Mouse (Mus musculus): ENCODE data around the gene Elf2. TPM values are rescaled to one million over a fixed set of nuclear protein-coding genes. Genes with fewer than 3 reads are reported as not detected.
A peak's percentile ranks its signal among the peaks of the same experiment; 100 is the strongest.

Gene Elf2
- polyA plus RNA-seq, 1 experiment from 2014 or later, result 38.6 TPM

DNA sequence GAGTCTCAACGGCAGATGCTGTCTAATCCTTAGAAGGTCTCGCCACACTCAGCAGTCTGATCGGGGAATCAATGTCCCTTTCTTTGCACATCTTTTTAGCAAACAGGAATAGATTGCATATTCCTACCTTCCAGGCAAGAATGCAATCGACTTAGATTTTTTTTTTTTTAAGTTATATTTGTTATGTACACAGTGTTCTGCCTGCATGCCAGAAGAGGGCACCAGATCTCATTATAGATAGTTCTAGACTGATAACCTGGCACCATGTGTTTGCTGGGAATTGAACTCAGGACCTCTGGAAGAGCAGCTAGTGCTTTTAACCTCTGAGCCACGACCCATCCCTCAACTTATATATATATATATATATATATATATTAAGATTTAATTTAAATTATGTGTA is 33.1 kb upstream of the Elf2 start:
- TF ChIP-seq CTCF (IDR thresholded peaks at IDR 0.05; ENCODE audit: low read depth), result peak; percentile 37
- no peak for ATAC-seq
- Histone ChIP-seq H3K9me3 (ENCODE audit: control insufficient read depth) (no peaks in the 10 kb centered on the region), H3K9ac (ENCODE audit: low read depth, low read length) (no peak overlapping the region), H3K4me1 (replicated peaks; ENCODE audit: control insufficient read depth, insufficient read depth, low read length) (no peaks in the 10 kb centered on the region), H3K4me2 (replicated peaks; ENCODE audit: low read depth) (no peak overlapping the region), H3K27me3 (replicated peaks; ENCODE audit: control insufficient read depth, insufficient read depth, low read length) (no peaks in the 10 kb centered on the region), H3K36me3 (ENCODE audit: control insufficient read depth, insufficient read depth) (no peaks in the 10 kb centered on the region), H3K4me3 (ENCODE audit: low read depth, low read length) (no peak overlapping the region), H3K27ac (ENCODE audit: low read depth, low read length) (no peak overlapping the region)
- 64% methylated on average over 5 of the region's 5 CpGs for WGBS

DNA sequence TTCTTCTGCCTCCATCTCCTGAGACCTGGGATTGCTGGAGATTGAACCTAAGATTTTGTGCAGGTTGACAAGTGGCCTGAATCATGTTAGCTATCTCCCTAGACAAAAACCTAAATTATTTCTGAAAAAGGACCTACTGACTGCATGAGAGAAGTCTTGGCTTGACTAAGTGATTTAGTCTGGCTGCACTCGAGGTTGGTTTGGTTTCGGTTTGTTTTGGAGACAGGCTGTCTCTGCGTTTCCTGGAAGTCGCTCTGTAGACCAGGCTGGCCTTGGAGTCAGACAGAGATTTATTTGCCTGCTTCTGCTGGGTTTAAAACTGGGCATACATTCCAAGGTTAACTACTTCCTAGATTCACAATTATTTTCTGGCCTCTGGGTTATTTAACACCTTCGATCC is 32.4 kb upstream of the Elf2 start:
- no peak for ATAC-seq
- Histone ChIP-seq H3K4me1 (replicated peaks; ENCODE audit: control insufficient read depth, insufficient read depth, low read length) (no peaks in the 10 kb centered on the region), H3K9me3 (ENCODE audit: control insufficient read depth) (no peaks in the 10 kb centered on the region), H3K27ac (ENCODE audit: low read depth, low read length) (no peak overlapping the region), H3K36me3 (ENCODE audit: control insufficient read depth, insufficient read depth) (no peaks in the 10 kb centered on the region), H3K9ac (ENCODE audit: low read depth, low read length) (no peak overlapping the region), H3K27me3 (replicated peaks; ENCODE audit: control insufficient read depth, insufficient read depth, low read length) (no peaks in the 10 kb centered on the region), H3K4me2 (replicated peaks; ENCODE audit: low read depth) (no peak overlapping the region), H3K4me3 (ENCODE audit: low read depth, low read length) (no peak overlapping the region)
- no peak for TF ChIP-seq CTCF (IDR thresholded peaks at IDR 0.05; ENCODE audit: low read depth)
- WGBS, result 35% methylated on average over 5 of the region's 5 CpGs

DNA sequence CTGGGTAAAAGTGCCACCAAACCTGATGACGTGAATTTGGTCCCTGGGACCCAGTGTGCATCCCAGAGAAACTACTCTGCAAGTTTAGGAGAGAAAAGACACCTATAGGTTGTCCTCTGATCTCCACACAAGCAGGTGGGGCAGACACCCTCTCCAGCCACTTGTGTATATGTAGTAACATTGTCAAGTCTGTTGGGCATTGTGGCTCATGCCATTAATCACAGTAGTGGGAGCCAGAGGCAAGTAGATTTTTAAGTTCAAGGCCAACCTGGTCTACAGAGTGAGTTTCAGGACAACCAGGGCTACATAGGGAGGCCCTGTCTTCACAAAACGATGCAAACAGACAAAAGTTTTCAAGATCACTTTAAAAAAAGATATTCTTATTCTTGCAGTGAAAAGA is 31.4 kb upstream of the Elf2 start:
- Histone ChIP-seq H3K36me3 (ENCODE audit: control insufficient read depth, insufficient read depth) (no peaks in the 10 kb centered on the region), H3K4me3 (ENCODE audit: low read depth, low read length) (no peak overlapping the region), H3K27me3 (replicated peaks; ENCODE audit: control insufficient read depth, insufficient read depth, low read length) (no peaks in the 10 kb centered on the region), H3K27ac (ENCODE audit: low read depth, low read length) (no peak overlapping the region), H3K9ac (ENCODE audit: low read depth, low read length) (no peak overlapping the region), H3K4me1 (replicated peaks; ENCODE audit: control insufficient read depth, insufficient read depth, low read length) (no peaks in the 10 kb centered on the region), H3K9me3 (ENCODE audit: control insufficient read depth) (no peaks in the 10 kb centered on the region), H3K4me2 (replicated peaks; ENCODE audit: low read depth) (no peak overlapping the region)
- 70% methylated on average over 2 of the region's 2 CpGs for WGBS
- no peak for ATAC-seq
- no peak for TF ChIP-seq CTCF (IDR thresholded peaks at IDR 0.05; ENCODE audit: low read depth)

DNA sequence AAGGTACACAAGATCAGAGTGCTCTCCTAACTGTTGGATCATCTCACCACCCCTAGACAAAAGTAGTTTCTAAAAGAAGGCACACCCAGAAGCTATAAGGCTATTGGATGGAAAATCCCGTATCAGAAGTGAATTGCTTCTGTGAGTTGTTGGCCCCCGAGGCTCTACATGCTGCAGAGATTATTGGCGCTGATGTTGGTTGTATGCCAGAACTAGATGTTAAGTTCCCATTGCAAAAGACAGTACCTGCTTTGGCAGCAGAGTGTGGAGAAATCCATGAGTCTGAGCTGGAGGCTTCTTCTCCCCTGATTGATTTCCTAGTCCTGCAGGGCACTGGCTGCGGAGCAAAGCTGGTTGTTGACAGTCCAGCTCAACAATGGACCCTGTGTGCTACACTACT is 27.5 kb upstream of the Elf2 start:
- ATAC-seq, result no peak
- H3K27ac ChIP-seq (ENCODE audit: low read depth, low read length), result no peak overlapping the region

DNA sequence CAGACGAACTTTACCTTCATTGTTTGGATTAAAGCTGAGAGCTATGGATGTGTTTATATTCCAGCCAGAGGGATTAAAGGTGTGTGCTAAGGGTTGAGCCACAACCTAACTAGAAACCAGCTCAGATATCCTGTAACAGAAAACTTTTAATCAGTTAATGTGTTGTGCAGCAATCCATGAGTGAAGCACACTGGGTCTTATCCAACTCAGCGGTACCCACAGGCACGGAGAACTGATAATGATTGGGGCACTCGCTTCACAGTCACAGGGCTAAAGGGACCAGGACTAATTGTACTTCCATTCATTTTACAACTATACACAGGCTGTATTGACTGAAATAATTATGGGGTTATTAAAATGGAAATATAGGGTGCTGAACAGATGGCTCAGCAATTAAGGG is 26.5 kb upstream of the Elf2 start:
- Histone ChIP-seq H3K9me3 (ENCODE audit: control insufficient read depth) (no peaks in the 10 kb centered on the region), H3K4me3 (ENCODE audit: low read depth, low read length) (no peak overlapping the region), H3K9ac (ENCODE audit: low read depth, low read length) (no peak overlapping the region), H3K4me2 (replicated peaks; ENCODE audit: low read depth) (no peak overlapping the region), H3K27ac (ENCODE audit: low read depth, low read length) (no peak overlapping the region), H3K4me1 (replicated peaks; ENCODE audit: control insufficient read depth, insufficient read depth, low read length) (no peaks in the 10 kb centered on the region), H3K27me3 (replicated peaks; ENCODE audit: control insufficient read depth, insufficient read depth, low read length) (no peaks in the 10 kb centered on the region), H3K36me3 (ENCODE audit: control insufficient read depth, insufficient read depth) (no peaks in the 10 kb centered on the region)
- ATAC-seq, result no peak
- whole genome bisulfite sequencing, result 51% methylated on average over 4 of the region's 4 CpGs
- no peak for TF ChIP-seq CTCF (IDR thresholded peaks at IDR 0.05; ENCODE audit: low read depth)

More for the DNA sequence above, 27.5 kb upstream of the Elf2 start:
- no peaks in the 10 kb centered on the region for H3K4me1 ChIP-seq (replicated peaks; ENCODE audit: control insufficient read depth, insufficient read depth, low read length)
- no peaks in the 10 kb centered on the region for H3K9me3 ChIP-seq (ENCODE audit: control insufficient read depth)
- no peak overlapping the region for H3K4me2 ChIP-seq (replicated peaks; ENCODE audit: low read depth)
- no peak overlapping the region for H3K4me3 ChIP-seq (ENCODE audit: low read depth, low read length)
- no peaks in the 10 kb centered on the region for H3K36me3 ChIP-seq (ENCODE audit: control insufficient read depth, insufficient read depth)
- 83% methylated on average over 4 of the region's 4 CpGs for WGBS
- TF ChIP-seq CTCF (IDR thresholded peaks at IDR 0.05; ENCODE audit: low read depth), result no peak
- no peak overlapping the region for H3K9ac ChIP-seq (ENCODE audit: low read depth, low read length)
- H3K27me3 ChIP-seq (replicated peaks; ENCODE audit: control insufficient read depth, insufficient read depth, low read length), result no peaks in the 10 kb centered on the region

DNA sequence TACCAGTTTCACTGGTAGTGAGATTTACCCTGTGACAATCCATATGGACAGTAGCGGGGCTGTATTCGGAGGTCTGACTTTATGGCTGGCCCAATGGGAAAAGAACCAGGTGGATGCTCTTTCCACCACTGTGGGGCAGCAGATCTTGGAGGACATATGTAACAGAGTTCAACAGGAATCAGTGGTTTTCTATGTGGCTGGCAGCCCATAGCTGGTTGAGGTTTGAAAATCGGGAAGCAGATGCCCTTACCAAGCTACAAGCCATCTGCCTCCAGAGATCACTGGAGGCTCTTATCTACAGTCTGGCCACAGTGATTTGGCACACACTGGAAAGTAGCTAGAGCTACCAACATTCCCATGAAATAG is 25.0 kb upstream of the Elf2 start:
- H3K27me3 ChIP-seq (replicated peaks; ENCODE audit: control insufficient read depth, insufficient read depth, low read length), result no peaks in the 10 kb centered on the region
- H3K27ac ChIP-seq (ENCODE audit: low read depth, low read length), result no peak overlapping the region
- H3K4me1 ChIP-seq (replicated peaks; ENCODE audit: control insufficient read depth, insufficient read depth, low read length), result no peaks in the 10 kb centered on the region
- H3K9ac ChIP-seq (ENCODE audit: low read depth, low read length), result no peak overlapping the region
- WGBS, result 10% methylated on average over 3 of the region's 3 CpGs
- H3K4me3 ChIP-seq (ENCODE audit: low read depth, low read length), result peak overlapping the region; percentile 33; the same call in 1 of the 2 replicates
- H3K4me2 ChIP-seq (replicated peaks; ENCODE audit: low read depth), result peak overlapping the region; percentile 73
- no peak for ATAC-seq
- no peaks in the 10 kb centered on the region for H3K9me3 ChIP-seq (ENCODE audit: control insufficient read depth)
- no peaks in the 10 kb centered on the region for H3K36me3 ChIP-seq (ENCODE audit: control insufficient read depth, insufficient read depth)
- TF ChIP-seq CTCF (IDR thresholded peaks at IDR 0.05; ENCODE audit: low read depth), result no peak
